Mouse (Mus musculus) stomach, postnatal 0 days (tissue): Measurements from ENCODE around the gene Prorsd1. TPM values are rescaled to one million over a fixed set of nuclear protein-coding genes. Genes with fewer than 3 reads are reported as not detected.

Source experiments
- ATAC-seq: fragments of 200-750 bp; cut with Nextera tagmentation; 2 replicates; pipeline ENCODE4 v1.8.0; 2017; ENCODE audit not compliant: low FRiP score, low TSS enrichment
- DNase-seq: peaks from one replicate; pipeline ENCODE4 v3.0.0-alpha.2; 2016; ENCODE audit warnings: low spot score
- H3K27ac ChIP-seq: fragments of 300-500 bp; sonication (generic); replicated peaks from 2 replicates; pipeline ENCODE4 v1.5.1; 2014; ENCODE audit warnings: mild to moderate bottlenecking, control low read depth
- H3K27me3 ChIP-seq: fragments of 300-500 bp; sonication (generic); 2 replicates; pipeline ENCODE4 v1.6.1; 2014; ENCODE audit warnings: low read length; ENCODE audit not compliant: control insufficient read depth, insufficient read depth
- H3K36me3 ChIP-seq: fragments of 300-500 bp; sonication (generic); 2 replicates; pipeline ENCODE4 v1.6.1; 2014; ENCODE audit warnings: low read length, mixed read lengths; ENCODE audit not compliant: control insufficient read depth, insufficient read depth
- H3K4me1 ChIP-seq: fragments of 300-500 bp; sonication (generic); replicated peaks from 2 replicates; pipeline ENCODE4 v1.6.1; 2014; ENCODE audit warnings: antibody characterized with exemption; ENCODE audit not compliant: control insufficient read depth, insufficient read depth
- H3K4me2 ChIP-seq: fragments of 300-500 bp; sonication (generic); replicated peaks from 2 replicates; pipeline ENCODE4 v1.6.1; 2014; ENCODE audit warnings: low read depth, mild to moderate bottlenecking, control low read depth, moderate library complexity
- H3K4me3 ChIP-seq: fragments of 300-500 bp; sonication (generic); 2 replicates; pipeline ENCODE4 v1.5.1; 2014; ENCODE audit warnings: low read depth, low read length, control low read depth
- H3K9ac ChIP-seq: fragments of 300-500 bp; sonication (generic); 2 replicates; pipeline ENCODE4 v1.6.1; 2014; ENCODE audit warnings: mild to moderate bottlenecking, low read length, control low read depth, mixed read lengths
- H3K9me3 ChIP-seq: fragments of 300-500 bp; sonication (generic); 2 replicates; pipeline ENCODE4 v1.6.1; 2016; ENCODE audit warnings: low read length; ENCODE audit not compliant: control insufficient read depth
- CTCF ChIP-seq: IDR thresholded peaks from 2 replicates; pipeline ENCODE4 v1.5.1; 2016; ENCODE audit warnings: antibody characterized with exemption, low read depth, mild to moderate bottlenecking, moderate library complexity
- EP300 ChIP-seq: optimal IDR thresholded peaks from 2 replicates; pipeline ENCODE3; 2016; ENCODE audit warnings: antibody characterized with exemption
- WGBS: fragments of 180-500 bp; shearing (Covaris S2); extraction: QIAGEN DNeasy Blood & Tissue Kit; methylation state at CpG from one replicate; pipeline ENCODE4 v1.1.7; 2014; 5-methylcytosine and 5-hydroxymethylcytosine counted together
- polyA plus RNA-seq: library from polyadenylated mRNA; unstranded; fragments of >200 nt; fragmentation: Nextera tagmentation; extraction: Ambion mirVana; gene quantifications from 2 replicates; pipeline ENCODE4 v1.2.1, GENCODE M21; 2015

Prorsd1 gene
- polyA plus RNA-seq, 1 experiment from 2014 or later = 36.2 TPM

DNA sequence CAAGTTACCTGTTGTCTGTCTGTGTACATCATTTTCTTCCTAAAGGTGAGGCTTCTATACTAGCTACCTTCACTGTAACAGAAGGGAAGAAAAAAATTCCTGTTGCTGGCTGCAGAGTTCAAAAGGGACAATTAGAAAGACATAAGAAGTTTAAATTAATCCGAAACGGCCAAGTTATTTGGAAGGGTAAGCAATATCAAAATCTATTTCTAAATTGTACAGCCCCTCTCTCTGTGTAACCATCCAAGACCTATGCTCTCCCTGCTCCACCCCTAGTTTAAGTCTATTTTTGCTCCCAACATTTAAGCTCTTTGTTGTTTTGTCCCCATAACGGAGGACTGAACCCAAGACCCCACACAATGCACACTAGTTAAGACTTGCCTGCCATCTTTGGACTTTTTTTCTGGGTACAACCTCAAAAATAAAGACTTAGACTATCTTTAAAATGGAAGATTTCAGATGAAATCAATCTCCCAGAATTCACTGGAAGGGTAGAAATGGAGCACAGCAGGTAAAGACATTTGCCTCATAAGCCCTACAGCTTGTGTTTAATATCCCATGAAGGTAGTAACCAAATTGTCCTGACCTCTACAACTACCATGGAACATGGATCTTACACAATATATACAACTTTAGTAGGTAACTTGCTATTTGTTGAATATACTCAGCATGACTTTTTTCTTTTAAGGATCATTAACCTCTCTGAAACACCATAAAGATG lies 29.6 kb upstream of the Prorsd1 start:
- peaks cover 11% of the 10 kb centered on the region; the same call in 1 of the 2 replicates for H3K36me3 ChIP-seq
- no peak overlapping the region for H3K4me2 ChIP-seq
- no peak for DNase-seq
- no peak overlapping the region for H3K9ac ChIP-seq
- no peak for ATAC-seq
- no peaks in the 10 kb centered on the region for H3K4me1 ChIP-seq
- no peak overlapping the region for H3K27ac ChIP-seq
- WGBS = 80% methylated on average over 3 of the region's 3 CpGs
- H3K4me3 ChIP-seq = no peak overlapping the region
- no peaks in the 10 kb centered on the region for H3K27me3 ChIP-seq
- TF ChIP-seq EP300 = no peak
- TF ChIP-seq CTCF = no peak
- no peaks in the 10 kb centered on the region for H3K9me3 ChIP-seq

DNA sequence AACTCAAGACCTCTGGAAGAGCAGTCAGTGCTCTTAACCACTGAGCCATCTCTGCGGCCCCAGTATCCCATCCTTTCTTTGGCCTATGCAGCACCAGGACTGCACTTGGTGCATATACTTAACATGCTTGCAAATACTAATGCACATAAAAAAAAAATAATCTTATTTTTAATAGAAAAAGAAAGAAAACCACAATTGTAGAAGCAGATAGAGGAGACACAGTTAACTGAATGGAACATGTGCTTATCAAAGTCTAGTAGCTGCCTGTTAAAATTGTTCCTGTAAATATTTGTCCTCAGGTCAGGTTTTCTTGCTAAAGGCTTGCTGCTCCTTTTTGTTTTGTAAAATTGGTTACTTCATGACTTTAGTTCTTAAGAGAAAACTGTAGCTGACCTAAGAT lies 23.4 kb upstream of the Prorsd1 start:
- no peak overlapping the region for H3K4me3 ChIP-seq
- no peaks in the 10 kb centered on the region for H3K27me3 ChIP-seq
- no peaks in the 10 kb centered on the region for H3K4me1 ChIP-seq
- TF ChIP-seq CTCF = no peak
- no peak for TF ChIP-seq EP300
- H3K36me3 ChIP-seq = peaks cover 11% of the 10 kb centered on the region; the same call in 1 of the 2 replicates
- no peaks in the 10 kb centered on the region for H3K9me3 ChIP-seq
- DNase-seq = no peak
- no peak for ATAC-seq
- no peak overlapping the region for H3K27ac ChIP-seq
- H3K4me2 ChIP-seq = no peak overlapping the region
- WGBS = 100% methylated on average over 1 of the region's 1 CpGs
- H3K9ac ChIP-seq = no peak overlapping the region

DNA sequence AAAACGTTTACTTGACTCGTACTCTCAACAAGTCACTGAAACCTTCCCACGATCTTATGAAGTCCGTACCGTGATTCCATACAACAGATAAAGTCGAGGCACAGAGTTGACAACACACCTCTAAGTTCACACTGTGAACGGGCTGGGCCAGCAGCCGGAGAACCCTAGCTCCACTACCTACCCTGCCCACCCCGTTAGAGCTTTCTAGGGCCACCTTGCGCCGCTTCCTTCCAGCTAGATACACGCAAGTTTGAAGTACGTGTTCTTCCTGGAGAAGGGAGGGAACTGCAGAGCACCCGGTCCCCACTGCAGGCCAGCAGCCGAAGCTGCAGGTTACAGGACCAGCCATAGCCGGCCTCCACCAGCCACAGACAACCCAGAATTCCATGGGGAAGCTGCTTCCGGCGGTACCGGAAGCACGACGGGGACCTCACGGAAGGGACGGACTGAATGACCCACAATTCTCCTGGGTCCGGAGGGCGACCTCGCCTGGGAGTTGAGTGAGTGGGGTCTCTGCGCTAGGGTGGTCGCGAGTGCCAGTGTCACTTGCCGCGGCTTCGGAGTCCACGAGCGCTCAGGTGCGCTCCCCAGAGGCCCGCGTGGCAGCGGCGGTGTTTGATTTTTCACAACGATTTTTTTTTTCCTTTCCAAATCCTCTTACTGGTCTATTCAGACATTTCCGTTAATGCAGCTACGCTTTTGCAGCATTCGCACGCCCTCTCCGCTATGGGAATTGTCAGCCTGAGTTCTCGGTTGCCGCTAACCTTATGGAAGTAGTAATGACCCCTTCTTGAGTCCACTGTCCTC lies 11.4 kb upstream of the Prorsd1 start, which contains the start of gene Mtif2:
Gene Mtif2, plus strand, starts transcription at position 421 of the 807 bp plus-strand sequence.
- Histone ChIP-seq H3K36me3 (no peaks in the 10 kb centered on the region), H3K27ac (peak within 1 kb of the TSS; percentile 89), H3K9me3 (no peaks in the 10 kb centered on the region), H3K4me2 (peak within 1 kb of the TSS; percentile 73), H3K27me3 (no peaks in the 10 kb centered on the region), H3K4me1 (no peaks in the 10 kb centered on the region; the same call in 1 of the 2 replicates), H3K4me3 (peak within 1 kb of the TSS; percentile 71), H3K9ac (peak within 1 kb of the TSS; percentile 80)
- DNase-seq = peak; percentile 86
- TF ChIP-seq CTCF = peak; percentile 21; the same call in 1 of the 2 replicates
- TF ChIP-seq EP300 = peak; percentile 57
- WGBS = 3% methylated on average over 47 of the region's 47 CpGs
- ATAC-seq = peak; percentile 99

DNA sequence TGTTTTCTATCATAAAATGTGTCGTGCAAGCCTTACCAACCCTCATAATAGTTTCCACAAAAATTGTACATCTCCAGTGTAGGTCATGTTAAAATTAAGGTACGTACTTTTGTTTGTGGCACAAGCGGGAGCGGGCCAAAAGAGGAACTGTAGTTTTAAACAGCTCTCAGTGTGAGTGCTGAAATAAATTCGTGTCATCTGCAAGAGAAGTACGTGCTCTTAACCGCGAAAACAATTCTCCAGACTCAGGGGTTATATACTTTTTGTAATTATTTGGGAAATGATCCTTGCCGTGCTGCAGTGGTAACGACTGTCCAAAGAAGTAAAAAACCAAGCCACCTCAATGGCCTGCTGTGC lies 530 bp downstream of the Prorsd1 start:
- Histone ChIP-seq H3K36me3 (no peaks in the 10 kb centered on the region), H3K4me1 (no peaks in the 10 kb centered on the region), H3K4me2 (peak overlapping the region; percentile 68), H3K9ac (peak overlapping the region; percentile 73), H3K27ac (peak overlapping the region; percentile 84), H3K9me3 (no peaks in the 10 kb centered on the region), H3K4me3 (peak overlapping the region; percentile 69), H3K27me3 (no peaks in the 10 kb centered on the region)
- ATAC-seq (no peak), DNase-seq (no peak)
- WGBS = 14% methylated on average over 10 of the region's 10 CpGs
- TF ChIP-seq CTCF = no peak
- TF ChIP-seq EP300 = no peak

DNA sequence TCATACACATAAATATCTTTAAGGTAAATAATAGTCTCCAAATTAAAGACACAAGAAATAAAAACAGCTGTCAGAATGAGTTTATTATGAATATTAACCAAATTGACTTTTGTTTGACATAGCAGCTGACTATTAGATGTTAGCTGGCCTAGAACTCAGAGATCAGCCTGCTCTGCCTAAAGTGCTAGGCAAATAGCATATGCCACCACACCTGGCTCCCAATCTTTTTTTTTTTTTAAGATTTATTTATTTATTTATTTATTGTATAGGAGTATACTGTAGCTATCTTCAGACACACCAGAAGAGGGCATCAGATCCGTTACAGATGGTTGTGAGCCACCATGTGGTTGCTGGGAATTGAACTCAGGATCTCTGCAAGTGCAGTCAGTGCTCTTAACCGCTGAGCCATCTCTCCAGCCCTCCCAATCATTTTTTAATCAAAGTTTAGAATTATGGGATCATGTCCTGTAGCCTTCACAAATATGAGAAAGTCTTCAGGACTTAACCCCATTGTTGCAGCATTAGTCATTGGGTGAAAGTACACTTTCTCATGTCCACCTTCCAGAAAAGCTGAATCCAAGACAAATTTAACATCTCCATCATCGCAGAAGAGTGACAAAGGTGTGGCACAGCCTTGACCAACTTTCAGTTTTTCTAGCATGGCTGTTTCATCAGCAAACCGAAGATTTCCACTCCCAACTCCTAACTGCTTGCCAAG lies 1.9 kb downstream of the Prorsd1 start:
- no peak for TF ChIP-seq CTCF
- no peak for TF ChIP-seq EP300
- Histone ChIP-seq H3K27ac (no peak overlapping the region), H3K4me2 (no peak overlapping the region), H3K9me3 (no peaks in the 10 kb centered on the region), H3K9ac (no peak overlapping the region), H3K27me3 (no peaks in the 10 kb centered on the region), H3K4me3 (no peak overlapping the region), H3K4me1 (no peaks in the 10 kb centered on the region), H3K36me3 (no peaks in the 10 kb centered on the region)
- DNase-seq = no peak
- no peak for ATAC-seq
- WGBS = 92% methylated on average over 4 of the region's 4 CpGs
